Mouse (Mus musculus) cerebellum, postnatal 25 days (tissue): ENCODE measurements around the gene Olfr66.

Experiments used
- DNase-seq, 2 experiments: peaks; one replicate each; pipeline ENCODE4 v3.0.0; 2021; ENCODE audit warnings: mixed read lengths in 2 of 2

The Olfr66 gene

DNA sequence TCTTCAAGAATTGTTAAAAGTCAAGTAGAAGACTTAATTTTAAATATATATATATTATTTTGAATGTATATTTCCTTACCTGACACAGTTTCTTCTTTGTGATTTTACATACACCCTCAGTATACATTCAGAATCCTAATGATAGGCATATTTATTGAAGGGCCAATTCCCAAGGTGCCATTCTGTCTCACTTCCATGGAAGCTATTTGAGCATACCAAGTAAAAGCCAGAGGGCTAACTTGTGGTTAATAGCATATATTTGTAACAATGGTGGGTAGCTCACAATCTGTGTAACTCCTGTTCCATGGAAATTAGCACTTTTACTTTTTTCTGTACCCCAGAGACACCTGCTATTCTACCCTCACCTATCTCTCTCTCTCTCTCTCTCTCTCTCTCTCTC, at the start of gene Olfr66:
Olfr66 (minus strand) TSS at position 101 of the 400 bp plus-strand sequence.
- DNase-seq, result no peak

DNA sequence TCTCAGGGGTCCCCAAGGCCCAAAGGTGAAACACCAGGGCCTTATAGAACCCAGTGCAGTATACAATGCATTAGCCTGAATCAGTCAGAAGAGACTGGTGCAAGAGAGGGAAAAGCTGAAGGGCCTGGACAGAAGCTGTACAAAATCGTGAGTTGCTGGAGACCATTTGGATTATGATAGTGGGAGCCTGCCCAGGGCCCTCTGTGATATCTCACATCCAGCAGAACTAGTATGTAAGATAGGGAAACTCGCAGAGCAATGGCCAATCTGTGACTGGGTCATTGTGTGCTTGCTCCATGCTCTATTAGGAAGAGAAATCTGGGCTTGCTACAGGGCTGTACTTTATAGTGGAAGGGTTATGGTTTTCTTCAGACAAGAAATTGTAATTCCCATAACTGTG, 48.2 kb upstream of the Olfr66 start, which contains the start of gene Olfr632:
Olfr632 (plus strand) TSS at position 84 of the 400 bp plus-strand sequence.
- no peak for DNase-seq

DNA sequence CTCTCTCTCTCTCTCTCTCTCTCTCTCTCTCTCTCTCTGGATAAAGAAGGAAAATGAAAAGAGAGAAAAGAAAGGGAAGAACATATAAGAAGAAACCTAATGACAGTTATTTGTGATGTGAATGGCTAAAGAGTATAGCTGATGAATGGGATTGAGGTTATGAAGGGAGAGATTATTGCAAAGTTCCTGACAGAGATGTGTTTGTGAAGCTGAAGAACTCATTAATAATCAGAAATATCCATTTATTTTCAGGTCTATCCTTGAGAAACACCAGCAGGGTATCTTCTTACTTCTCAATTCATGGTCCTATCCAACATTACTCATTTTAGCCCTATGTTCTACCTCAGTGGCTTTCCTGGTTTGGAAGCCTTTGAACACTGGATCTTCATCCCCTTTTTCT, 42.5 kb upstream of the Olfr66 start, which contains the start of gene Olfr631:
Olfr631 (plus strand) TSS at position 301 of the 400 bp plus-strand sequence.
- no peak for DNase-seq

DNA sequence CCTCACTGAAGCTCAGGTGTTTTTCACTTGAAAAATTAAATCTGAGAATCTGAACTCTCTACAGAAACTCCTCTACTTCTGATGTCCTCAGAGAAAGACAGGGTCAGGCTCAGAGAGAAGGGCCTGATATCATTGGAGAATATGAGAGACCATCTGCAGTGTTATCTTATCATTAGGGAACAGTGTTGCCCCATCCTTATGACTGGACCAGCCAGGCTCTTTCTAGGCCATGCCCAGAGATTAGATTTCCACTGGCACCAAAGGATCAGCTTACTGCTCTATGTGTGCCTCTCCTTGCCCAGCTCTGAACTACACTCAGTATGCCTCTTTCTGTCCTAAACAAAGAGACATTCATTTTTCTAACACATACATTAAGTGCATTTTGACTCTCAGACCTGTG, 29.3 kb upstream of the Olfr66 start:
- no peak for DNase-seq

DNA sequence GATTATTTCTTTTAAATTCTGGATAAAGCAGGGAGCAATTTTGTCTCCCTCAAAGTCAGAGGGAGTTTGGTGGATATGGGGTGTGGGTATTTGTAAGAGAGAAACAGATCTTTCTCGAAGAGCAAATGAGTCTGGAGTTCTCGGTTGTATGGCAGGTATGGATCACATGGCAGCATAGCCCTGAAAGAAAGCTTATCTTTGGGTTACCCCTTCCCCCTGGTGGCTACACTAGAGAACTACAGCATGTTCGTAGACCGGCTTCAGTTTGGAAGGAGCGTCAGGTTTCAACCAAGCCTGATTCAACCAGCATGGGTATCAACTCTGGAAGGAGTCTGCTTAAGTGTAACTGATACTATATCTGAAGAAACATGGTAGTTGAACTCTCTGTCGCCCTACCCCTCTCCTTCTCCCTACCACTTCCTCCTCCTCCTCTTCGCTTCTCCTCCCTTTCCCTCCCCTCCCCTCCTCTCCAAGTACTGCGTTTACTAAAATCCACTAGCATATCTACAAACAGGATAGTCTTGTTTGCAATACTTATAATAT, 27.0 kb upstream of the Olfr66 start:
- no peak for DNase-seq

DNA sequence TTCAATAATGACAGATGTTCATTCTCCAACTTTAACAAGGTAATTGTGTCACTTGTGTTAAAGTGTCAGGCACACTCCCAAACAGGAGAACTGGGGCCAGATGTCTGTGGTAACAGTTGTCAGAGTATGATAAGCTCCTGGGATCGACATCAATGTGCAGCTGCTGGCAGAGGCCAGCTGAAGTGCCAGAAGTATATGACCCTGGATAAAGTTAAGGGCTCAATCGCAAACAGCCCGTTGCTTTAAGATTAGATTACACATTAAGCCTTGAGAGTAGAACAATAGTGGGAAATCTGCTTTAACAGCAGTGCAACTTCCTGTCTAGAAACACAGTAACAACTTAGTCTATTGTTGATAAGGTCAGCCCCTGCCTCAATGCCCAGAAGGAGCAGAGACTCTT, 24.0 kb upstream of the Olfr66 start:
- DNase-seq, result no peak

DNA sequence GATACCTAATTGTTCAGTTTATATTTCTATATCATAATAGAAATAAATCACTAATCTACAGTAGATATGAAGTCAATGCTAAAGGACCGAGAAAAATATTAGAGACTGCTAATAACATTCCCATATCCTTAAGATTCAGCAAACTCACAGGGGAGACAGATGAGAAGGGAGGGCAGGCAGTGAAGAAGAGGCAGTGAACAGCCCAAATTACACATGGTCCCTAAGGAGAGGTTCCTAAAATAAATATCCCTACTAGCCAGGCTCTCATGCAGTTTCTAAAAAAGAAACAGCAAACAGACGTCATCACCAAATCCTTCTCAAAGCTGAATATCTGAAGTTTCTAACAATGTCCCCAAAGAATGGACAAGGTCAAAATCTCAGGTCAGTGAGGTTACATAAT, 17.1 kb upstream of the Olfr66 start, which contains the start of gene Olfr65:
Olfr65 (plus strand) TSS at position 301 of the 400 bp plus-strand sequence.
- DNase-seq, result no peak

DNA sequence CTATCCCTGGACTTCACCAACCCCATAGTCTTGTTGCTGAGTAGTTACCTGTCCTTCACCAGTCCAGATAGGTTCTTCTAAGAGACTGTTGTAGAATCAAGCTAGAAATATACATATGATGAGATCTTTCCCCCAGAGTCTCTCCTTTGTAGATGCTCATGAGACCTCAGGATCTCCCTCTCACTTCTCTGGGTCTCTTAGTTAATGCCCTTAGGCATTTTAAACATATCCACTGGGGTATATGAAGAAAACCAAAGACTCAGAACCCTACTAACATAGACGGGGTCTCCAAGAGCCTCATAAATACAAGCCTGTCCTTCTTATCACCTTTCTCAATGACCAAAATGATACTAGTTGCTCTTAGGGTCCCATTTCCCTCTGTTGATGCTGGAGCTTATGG, 8.3 kb upstream of the Olfr66 start, which contains the start of gene Olfr64:
Olfr64 (minus strand) TSS at position 101 of the 400 bp plus-strand sequence.
- DNase-seq, result no peak

DNA sequence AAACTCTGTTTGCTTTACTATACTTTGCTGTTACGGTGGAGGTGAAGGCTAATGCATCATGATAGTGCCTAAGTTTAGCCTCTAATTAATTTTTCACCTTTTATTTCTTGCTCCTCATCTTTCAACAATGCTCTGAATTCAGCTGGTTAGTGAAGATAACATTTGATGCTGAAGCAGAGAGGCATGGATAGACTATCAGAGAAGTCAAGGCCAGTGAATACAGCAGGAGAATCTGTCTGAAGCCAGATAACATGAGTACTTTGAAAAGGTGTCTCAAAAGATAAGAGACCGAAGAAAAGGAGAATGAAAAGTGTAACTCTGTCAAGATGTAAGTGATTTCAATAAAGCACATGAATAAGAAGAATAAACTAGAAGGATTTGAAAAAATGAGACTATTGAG, 9.0 kb downstream of the Olfr66 start:
- DNase-seq, result no peak

DNA sequence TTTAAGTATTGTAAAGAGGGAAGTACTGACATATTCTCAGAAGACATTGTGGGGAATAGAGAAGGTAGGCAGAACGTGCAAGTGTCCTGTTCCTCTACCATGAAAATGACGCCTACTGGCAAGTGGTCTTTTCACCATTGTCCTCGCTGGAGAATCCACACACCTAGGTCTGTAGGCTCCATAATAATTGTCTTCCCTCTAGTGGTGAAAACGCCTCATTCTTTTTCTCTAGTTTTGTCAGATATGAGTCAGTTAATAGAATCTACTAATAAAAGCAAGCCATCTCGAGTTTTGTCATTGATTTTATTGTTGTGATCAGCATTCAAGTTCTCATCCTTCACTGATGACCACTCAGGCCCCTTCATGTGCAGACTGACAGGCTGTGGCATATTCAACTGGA, 11.6 kb downstream of the Olfr66 start:
- DNase-seq, result no peak

DNA sequence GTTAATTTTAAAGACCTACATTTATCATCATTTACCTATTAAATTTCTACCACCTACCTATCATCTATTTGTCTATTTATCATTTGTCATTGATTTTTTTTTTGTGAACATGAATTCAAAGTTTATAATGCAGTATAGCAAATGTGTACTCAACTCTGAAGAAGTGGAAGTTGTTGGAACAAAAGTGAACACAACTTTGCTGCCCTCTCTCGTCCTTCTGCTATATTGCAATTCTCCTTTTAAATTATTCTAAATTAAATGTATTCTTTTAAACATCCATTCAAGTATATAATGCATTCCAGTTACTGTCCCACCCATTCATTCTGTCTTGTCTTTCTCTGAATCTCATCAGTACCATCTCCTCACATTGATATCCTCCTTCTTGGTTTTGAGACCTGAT, 13.0 kb downstream of the Olfr66 start:
- no peak for DNase-seq

DNA sequence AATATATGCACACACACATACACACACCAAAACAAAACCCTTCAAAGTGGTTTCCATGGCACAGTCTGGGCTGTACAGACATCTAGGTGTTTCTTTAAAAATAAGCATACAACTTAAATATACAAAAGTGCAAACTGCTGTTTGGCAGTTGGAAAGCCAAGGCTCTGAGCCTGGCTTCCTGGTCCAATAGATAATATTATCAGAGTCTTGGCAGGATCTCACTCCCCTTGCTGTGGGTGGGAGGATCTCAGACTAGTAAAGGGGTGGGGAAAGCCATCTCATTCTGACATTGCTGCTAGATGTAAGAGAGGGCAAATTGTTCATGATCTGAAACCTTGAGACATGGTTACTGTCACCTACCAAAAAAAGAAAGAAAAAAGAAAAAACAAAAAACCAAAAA, 15.4 kb downstream of the Olfr66 start:
- no peak for DNase-seq

DNA sequence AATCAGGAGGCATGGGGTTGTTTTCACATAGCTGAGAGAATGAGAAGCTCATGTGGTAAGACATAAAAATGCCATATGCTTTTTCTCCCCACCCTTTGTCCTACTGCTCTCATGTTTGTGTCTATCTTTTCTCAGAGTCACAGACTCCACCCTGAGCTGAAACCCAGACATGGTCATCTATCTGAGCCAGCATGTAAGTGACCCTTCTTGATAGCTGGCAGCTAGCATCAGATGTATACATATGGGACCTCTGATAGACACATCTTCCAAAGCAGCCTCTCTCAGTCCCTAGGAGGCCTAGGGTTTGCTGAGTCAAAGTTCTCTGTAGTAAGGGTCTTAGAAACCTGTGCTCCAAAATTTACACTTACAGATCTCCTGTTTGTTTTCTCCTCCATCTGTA, 20.3 kb downstream of the Olfr66 start:
- no peak for DNase-seq

DNA sequence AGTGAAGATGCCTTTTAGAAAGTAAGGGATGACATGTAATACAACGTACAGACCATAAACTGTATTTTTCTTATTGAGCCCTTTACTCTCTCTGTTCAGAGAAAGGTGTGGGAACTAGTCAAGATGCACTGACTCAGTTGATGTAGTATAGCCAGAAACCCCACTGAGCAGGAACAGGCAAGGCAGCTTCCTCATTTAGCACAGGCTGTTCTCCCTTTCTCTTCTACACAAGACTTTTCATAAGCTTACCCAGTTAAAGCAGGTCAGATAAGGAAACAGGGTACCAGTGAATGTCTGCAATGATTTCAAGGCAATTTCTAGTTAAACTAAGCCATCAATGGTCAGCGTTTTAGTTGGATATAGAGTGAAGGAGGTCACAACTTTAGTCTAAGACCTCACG, 24.5 kb downstream of the Olfr66 start:
- DNase-seq, result no peak

DNA sequence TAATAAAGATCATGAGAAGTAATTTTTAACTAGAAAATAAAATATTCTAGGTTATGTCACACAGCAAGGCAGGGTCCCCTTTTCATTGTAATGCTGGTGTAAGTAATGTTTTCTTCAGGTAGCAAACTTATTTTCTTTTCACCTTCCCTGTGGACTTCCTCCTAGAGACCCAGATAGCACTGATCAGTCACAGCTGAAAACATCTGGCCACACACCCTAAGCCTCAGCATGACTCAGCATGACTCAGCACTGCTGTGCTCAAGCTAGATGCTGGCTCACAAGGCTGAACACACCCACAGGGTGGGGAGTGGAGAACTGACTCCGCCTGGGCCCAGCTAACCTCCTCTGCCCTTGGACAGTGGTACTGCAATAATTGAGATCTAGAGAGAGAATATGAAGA, 25.2 kb downstream of the Olfr66 start:
- no peak for DNase-seq

DNA sequence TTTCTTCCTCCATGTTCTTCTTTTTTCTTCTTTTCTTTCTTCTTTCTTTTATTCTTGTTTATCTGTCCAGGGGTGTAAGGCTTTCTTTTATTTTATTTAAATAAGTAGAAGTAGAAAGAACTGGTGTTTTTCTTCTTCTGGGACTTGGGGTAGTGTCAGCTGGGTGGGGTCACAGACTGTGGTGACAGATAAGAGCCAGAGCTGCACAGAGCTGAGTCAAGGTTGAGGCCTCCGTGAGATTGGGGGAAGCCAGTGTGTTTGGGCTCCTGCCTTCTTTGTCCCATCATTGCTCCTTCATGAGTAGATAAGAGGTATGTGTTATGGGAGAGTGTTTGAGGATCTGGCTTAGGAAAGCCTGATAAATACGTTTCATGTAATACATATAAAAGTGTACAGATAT, 27.0 kb downstream of the Olfr66 start:
- no peak for DNase-seq

DNA sequence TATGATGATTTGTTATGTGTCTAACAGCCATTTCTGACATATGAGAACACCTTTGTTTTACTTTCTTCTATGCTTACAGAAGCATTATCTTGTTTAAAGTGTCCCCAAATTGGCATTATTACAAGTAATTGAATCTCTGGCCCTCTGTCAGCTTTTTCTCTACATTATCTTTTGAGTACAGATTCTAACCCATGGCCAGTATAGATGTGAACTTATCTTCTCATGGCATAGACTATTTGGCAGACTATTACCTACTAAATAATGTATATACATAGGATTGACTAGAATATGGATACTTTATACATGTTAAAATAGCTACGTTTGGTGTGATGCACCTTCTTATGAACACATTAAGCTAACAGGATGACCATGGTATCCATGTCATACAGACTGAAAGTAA, 31.4 kb downstream of the Olfr66 start:
- no peak for DNase-seq

DNA sequence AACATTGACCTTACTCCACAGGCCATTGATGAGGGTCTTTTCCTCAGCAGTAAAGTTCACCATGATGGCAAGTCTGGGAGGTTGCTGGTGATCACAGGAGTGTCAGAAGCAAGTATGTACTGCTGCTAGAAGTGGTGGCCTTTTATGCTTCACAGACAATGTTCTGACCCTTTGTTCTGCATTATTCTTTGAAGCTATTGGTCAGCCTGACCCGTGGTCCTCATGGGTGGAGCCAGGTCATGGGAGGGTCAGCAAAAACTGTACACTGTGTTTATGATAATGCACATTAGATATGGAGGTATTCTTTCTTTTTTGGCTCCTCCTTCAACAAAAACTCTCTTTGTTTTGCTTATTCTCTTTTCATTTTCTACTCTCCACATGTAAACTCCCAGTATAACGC, 33.0 kb downstream of the Olfr66 start, which contains the start of gene Hbb-y:
Hbb-y (minus strand) TSS at position 127 of the 400 bp plus-strand sequence.
- no peak for DNase-seq

DNA sequence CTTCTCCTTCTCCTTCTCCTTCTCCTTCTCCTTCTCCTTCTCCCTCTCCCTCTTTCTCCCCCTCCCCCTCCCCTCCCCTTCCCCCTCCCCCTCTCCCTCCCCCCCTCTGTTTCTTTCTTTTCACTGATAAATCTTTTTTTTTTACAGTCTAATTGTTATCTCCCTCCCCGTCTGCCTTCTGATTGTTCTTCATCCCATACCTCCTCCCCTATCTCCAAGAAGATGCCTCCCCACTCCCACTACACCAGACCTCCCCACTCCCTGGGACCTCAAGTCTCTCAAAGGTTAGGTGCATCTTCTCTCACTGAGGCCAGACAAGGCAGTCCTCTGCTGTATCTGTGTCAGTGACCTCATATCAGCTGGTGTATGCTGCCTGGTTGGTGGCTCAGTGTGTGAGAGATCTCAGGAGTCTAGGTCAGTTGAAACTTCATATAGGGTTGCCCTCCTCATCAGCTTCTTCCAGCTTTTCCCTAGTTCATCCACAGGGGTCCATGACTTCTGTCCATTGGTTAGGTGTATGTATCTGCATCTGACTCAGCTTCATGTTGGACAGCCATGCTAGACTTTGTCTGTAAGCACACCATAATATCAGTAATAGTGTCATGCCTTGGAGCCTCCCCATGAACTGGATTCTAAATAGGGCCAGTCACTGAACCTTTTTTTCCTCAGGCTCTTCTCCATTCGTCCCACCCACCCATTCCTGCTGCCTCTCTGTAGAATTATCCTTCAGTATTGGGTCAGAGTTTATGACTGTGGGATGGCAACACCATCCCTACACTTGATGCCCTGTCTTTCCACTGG, 41.3 kb downstream of the Olfr66 start:
- DNase-seq, result no peak

DNA sequence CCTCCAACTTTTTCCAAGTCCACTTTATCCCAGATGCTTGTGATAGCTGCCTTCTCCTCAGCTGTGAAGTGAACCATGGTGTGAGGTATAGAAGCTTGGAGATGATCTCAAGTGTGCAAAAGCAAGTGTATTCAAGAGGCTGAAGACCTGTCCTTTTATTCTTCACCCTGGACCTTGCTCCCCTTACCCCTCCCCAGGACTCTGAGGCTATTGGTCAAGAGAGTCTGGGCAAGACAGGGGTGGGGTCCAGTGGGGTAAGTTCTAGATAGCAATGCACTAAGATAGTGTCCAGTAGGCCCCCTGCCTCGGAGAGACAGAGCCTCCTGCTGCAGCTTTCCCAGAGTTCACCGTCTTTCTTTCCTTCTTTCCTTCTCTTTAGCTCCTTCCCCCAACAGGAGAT, 43.0 kb downstream of the Olfr66 start, which contains the start of gene Hbb-bh1:
Hbb-bh1 (minus strand) TSS at position 131 of the 400 bp plus-strand sequence.
- DNase-seq, result no peak

DNA sequence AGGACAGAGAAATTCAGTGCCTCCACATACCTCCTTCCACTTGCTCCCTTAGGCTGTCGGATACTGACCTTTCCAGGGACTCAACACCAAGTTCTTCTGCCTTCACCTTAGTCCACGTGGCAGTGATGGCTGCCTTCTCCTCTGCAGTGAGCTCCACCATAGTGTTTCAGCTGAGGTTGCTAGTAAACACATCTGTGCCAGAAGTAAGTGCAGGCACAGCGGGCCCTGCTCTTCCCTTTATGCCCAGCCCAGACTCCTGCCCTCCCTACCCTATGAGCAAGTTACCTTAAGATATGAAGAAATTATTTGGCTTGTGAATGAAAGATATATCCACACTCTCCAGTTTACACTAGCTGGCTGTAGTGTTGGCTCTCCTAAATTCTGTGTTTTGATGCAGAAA, 45.8 kb downstream of the Olfr66 start, which contains the start of gene Hbb-bh2:
Hbb-bh2 (minus strand) TSS at position 253 of the 400 bp plus-strand sequence.
- no peak for DNase-seq
